Mouse (Mus musculus) heart, adult 2 months (tissue): ENCODE results near the gene Fhl1. TPM values are rescaled to one million over a fixed set of nuclear protein-coding genes. Genes with fewer than 3 reads are reported as not detected.
A peak's percentile ranks its signal among the peaks of the same experiment; 100 is the strongest.

Experiments
- DNase-seq, 2 experiments: peaks; one replicate each; pipeline ENCODE4 v3.0.0; 2021
- H3K27ac ChIP-seq: fragments of 200-600 bp; 2 replicates; pipeline ENCODE4 v1.8.1; 2022
- H3K27me3 ChIP-seq: fragments of 200-500 bp; 2 replicates; pipeline ENCODE4 v1.6.1; 2012; ENCODE audit warnings: mild to moderate bottlenecking, low read length, inconsistent platforms, mixed read lengths; ENCODE audit not compliant: control insufficient read depth, insufficient read depth
- H3K36me3 ChIP-seq: fragments of 200-500 bp; 2 replicates; pipeline ENCODE4 v1.6.1; 2012; ENCODE audit warnings: low read length, inconsistent platforms; ENCODE audit not compliant: control insufficient read depth, insufficient read depth
- H3K4me1 ChIP-seq: fragments of 200-500 bp; 2 replicates; pipeline ENCODE4 v1.6.1; 2011; ENCODE audit warnings: low read length; ENCODE audit not compliant: control insufficient read depth, insufficient read depth
- H3K4me3 ChIP-seq: fragments of 200-600 bp; 2 replicates; pipeline ENCODE4 v1.8.1; 2022
- H3K79me2 ChIP-seq: fragments of 200-500 bp; replicated peaks from 2 replicates; pipeline ENCODE4 v1.6.1; 2012; ENCODE audit warnings: mild to moderate bottlenecking, inconsistent platforms, low read length, moderate library complexity, mixed read lengths; ENCODE audit not compliant: control insufficient read depth, insufficient read depth
- H3K9ac ChIP-seq: fragments of 200-500 bp; 2 replicates; pipeline ENCODE4 v1.6.1; 2012; ENCODE audit warnings: low read depth, mild to moderate bottlenecking, control low read depth, inconsistent platforms, low read length, mixed read lengths
- CTCF ChIP-seq: fragments of 200-600 bp; IDR thresholded peaks from 2 replicates; pipeline ENCODE4 v1.8.1; 2022; ENCODE audit warnings: antibody characterized with exemption, mild to moderate bottlenecking, moderate library complexity
- EP300 ChIP-seq: fragments of 200-500 bp; IDR thresholded peaks from 2 replicates; pipeline ENCODE4 v1.6.1; 2011; ENCODE audit warnings: low read depth, low read length, control low read depth; ENCODE audit not compliant: insufficient read depth
- POLR2A ChIP-seq: fragments of 200-500 bp; IDR thresholded peaks from 2 replicates; pipeline ENCODE4 v1.6.1; 2011; ENCODE audit warnings: mild to moderate bottlenecking, low read depth, low read length, control low read depth; ENCODE audit not compliant: insufficient read depth
- WGBS: fragments of 180-500 bp; shearing (Covaris S2); methylation state at CpG from one replicate; pipeline ENCODE4 v1.1.7; 2018; 5-methylcytosine and 5-hydroxymethylcytosine counted together
- intact Hi-C: fragments of 180-260 bp; cut with DNase I; formaldehyde crosslinking; loops from one replicate; pipeline ENCODE4 v1.15.1; 2025
- polyA plus RNA-seq: library from polyadenylated mRNA; depleted of rRNA; stranded (reverse); fragments of >200 nt; gene quantifications from 2 replicates; pipeline ENCODE4 v1.2.3, GENCODE M21; 2012
- total RNA-seq, 2 experiments: library from RNA; stranded (reverse); gene quantifications; 2 replicates each; pipeline ENCODE4 v1.2.3; 2021

The Fhl1 gene
- total and polyA plus RNA-seq, 3 experiments, result 111 to 140 (median 123) TPM

DNA sequence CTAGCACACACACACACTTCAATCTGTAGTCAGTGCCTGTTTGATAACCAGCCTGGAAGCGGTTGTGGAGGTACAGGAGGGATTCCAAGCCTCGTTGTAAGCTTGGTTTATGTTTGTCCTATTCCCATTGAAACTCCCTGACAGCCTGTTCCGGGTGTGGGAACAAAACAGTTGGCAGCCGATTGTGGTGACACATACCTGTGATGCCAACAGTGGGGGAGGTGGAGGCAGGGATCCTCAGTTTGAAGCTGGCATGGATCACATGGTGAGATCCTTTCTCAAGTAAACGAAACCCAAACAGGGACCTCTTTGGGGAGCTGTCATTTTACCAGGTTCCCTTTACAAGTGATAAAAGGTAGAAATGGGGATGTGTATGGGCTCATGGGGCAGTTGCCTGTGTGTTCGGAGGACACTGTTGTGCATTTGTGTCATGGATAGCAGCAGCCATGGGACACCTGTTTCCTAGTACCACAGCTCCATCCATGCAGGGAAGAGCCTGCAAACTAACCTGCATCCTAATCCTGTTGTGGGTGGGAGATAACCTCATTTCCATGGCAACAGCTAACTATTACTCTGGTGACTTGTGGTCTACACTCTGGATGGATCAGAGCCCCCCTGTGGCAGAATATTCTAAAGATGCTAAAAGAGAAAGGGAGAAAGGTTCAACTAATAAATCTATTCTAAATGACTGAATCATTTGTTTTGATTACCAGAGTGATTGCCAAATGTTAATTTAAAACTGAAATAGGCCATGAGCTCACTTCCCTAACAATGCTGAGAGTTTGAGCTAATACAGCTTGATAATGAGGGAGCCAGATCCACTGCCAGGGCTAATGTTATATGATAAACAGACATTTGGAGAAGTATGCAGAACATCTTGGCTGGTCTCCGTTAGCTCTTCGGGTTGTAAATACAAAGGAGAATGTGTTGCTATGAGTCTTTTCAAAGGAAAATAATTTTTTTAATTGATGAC lies 22.0 kb downstream of the Fhl1 start:
- no peak for DNase-seq
- 54% methylated on average over 8 of the region's 8 CpGs for WGBS
- Histone ChIP-seq H3K9ac (no peak overlapping the region), H3K4me3 (no peak overlapping the region), H3K27me3 (no peaks in the 10 kb centered on the region), H3K36me3 (no peaks in the 10 kb centered on the region; the same call in none of the 2 replicates), H3K27ac (no peak overlapping the region), H3K79me2 (no peaks in the 10 kb centered on the region), H3K4me1 (peaks cover 2% of the 10 kb centered on the region)
- no peak for TF ChIP-seq POLR2A
- no peak for TF ChIP-seq CTCF
- no peak for TF ChIP-seq EP300
- intact Hi-C loops, result loop anchor here (2.0 kb wide), 1 partner anchor 85 kb away; no protein-coding TSS in a partner anchor

DNA sequence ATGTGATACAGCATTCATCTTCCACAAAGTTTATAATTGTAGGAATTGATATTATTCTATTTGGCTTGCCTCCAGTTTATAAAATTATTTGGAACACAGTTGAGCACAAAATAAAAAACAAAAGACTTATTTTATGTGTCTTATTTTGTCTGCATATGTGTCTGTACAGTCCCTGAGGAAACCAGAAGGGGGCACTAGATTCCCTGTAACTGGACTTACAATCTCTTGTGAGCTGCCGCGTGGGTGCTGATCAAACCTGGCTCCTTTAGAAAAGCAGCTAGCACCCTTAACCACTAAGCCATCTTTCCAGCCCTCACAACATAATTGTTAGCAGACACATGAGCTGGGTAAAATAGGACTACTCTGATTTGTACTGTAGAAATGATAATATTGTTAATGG lies 24.1 kb downstream of the Fhl1 start:
- no peak for DNase-seq
- Histone ChIP-seq H3K79me2 (no peaks in the 10 kb centered on the region), H3K36me3 (no peaks in the 10 kb centered on the region; the same call in 1 of the 2 replicates), H3K9ac (no peak overlapping the region), H3K4me3 (no peak overlapping the region), H3K27ac (no peak overlapping the region), H3K4me1 (peaks cover 2% of the 10 kb centered on the region), H3K27me3 (no peaks in the 10 kb centered on the region)
- intact Hi-C loops, result loop anchor here (1.0 to 5.0 kb wide), 4 partner anchors 36 to 512 kb away; no protein-coding TSS in a partner anchor
- TF ChIP-seq CTCF (peak; percentile 83), EP300 (no peak)
- 28% methylated on average over 2 of the region's 2 CpGs for WGBS

DNA sequence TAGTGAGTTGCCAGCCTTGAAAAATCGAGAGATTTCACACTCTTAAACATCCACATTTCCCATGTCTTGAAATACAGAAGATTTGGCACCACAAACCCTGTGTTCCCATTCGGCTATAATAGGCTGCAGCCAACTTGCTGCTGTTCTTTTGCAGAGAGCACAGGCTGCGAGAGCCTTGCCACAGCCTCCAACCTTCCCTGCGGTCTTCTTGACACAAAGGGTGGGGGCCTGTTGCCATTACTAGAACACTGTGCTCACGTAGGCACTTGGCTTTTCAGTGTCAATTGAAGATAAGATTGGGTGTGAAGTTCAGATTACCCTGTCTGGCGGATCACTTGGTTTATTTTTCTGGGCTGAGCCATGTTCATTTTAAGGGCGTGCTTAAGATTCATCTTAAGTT lies 24.8 kb downstream of the Fhl1 start:
- intact Hi-C loops, result loop anchor here (2.0 to 5.0 kb wide), 2 partner anchors 106 to 511 kb away; no protein-coding TSS in a partner anchor
- WGBS, result 54% methylated on average over 7 of the region's 7 CpGs
- no peak overlapping the region for H3K27ac ChIP-seq

DNA sequence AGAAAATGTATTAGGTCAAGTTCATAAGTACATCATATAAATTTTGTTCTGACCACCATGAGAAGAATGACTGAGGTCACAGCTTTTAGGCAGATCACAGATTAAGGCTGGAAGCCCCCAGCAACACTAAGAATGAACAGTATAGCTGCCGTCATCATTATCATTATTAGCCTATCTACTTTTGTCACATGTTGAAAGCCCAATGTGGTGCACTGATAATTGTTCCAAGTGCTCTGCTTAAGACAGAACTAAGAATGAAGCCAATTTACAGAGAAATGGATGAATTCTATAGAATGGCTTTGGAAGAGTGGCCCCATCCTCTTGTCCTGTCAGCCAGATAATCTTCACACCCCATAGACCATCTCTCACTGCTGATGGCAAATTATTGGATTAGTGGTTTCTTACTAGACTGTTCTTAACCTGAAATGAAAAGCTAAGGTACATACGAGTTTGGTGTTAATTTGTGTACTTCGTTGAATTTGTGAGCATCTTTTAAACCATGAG lies 28.7 kb downstream of the Fhl1 start:
- intact Hi-C loops, result no loop called here
- DNase-seq, result no peak
- H3K79me2 ChIP-seq, result no peaks in the 10 kb centered on the region
- no peaks in the 10 kb centered on the region for H3K27me3 ChIP-seq
- no peak overlapping the region for H3K9ac ChIP-seq
- H3K36me3 ChIP-seq, result no peaks in the 10 kb centered on the region
- no peak overlapping the region for H3K27ac ChIP-seq
- no peak overlapping the region for H3K4me3 ChIP-seq
- no peak for TF ChIP-seq EP300
- TF ChIP-seq POLR2A, result no peak
- TF ChIP-seq CTCF, result no peak
- H3K4me1 ChIP-seq, result no peaks in the 10 kb centered on the region; the same call in 1 of the 2 replicates
- WGBS, result 74% methylated on average over 3 of the region's 3 CpGs

More for the DNA sequence above, 24.8 kb downstream of the Fhl1 start:
- Histone ChIP-seq H3K27me3 (no peaks in the 10 kb centered on the region), H3K4me1 (peaks cover 2% of the 10 kb centered on the region), H3K4me3 (no peak overlapping the region), H3K79me2 (no peaks in the 10 kb centered on the region), H3K9ac (no peak overlapping the region), H3K36me3 (no peaks in the 10 kb centered on the region; the same call in 1 of the 2 replicates)
- TF ChIP-seq EP300, result no peak
- TF ChIP-seq CTCF, result no peak
- no peak for DNase-seq

DNA sequence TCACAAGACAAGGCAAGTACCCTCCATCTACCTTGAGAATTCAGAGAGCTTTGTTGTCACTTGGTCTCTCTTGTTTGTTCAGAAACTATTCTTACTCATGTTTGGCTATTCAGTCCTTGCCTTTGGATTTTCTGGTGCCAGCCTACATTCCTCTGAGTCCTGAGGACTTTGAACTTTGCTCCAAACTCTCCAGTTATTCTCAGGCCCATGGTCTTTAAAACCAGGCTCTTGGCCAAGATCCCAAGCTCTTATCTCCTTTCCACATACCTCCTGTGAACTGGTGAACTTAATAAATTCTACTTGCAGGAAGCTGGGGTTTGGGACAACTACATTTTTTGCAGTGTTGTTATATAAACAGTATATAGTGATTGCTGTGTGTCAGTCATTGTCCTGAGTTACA lies 38.3 kb downstream of the Fhl1 start:
- Histone ChIP-seq H3K4me1 (no peaks in the 10 kb centered on the region; the same call in 1 of the 2 replicates), H3K27me3 (no peaks in the 10 kb centered on the region), H3K79me2 (no peaks in the 10 kb centered on the region), H3K36me3 (no peaks in the 10 kb centered on the region; the same call in 1 of the 2 replicates), H3K4me3 (no peak overlapping the region), H3K9ac (no peak overlapping the region), H3K27ac (no peak overlapping the region; the same call in 1 of the 2 replicates)
- intact Hi-C loops, result no loop called here
- DNase-seq, result no peak
- TF ChIP-seq POLR2A (no peak), CTCF (no peak), EP300 (no peak)

DNA sequence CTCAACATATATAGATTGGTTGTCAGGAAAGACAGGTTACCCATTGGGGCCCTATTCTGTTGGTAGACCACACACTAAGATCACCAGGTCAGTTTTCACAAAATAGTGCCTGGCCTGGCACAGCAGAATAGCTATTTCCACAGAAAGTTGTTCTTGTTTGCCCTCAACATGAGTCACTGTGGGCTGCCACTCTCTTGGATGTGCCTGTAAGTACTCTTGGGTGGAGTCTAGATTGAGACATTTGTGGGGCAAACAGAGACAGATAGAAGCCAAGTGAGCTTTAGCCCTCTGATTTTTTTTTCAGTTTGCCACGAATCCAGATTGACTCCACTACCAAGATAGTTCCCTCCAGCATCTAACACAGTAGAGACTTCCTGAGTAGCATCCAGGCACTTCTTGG lies 40.2 kb downstream of the Fhl1 start:
- H3K4me1 ChIP-seq, result no peaks in the 10 kb centered on the region; the same call in 1 of the 2 replicates
- DNase-seq, result no peak
- no peak overlapping the region for H3K9ac ChIP-seq
- H3K27ac ChIP-seq, result no peak overlapping the region
- intact Hi-C loops, result no loop called here
- H3K4me3 ChIP-seq, result no peak overlapping the region
- TF ChIP-seq POLR2A (no peak), CTCF (no peak), EP300 (no peak)
- H3K36me3 ChIP-seq, result no peaks in the 10 kb centered on the region; the same call in 1 of the 2 replicates
- no peaks in the 10 kb centered on the region for H3K79me2 ChIP-seq
- no peaks in the 10 kb centered on the region for H3K27me3 ChIP-seq
- 47% methylated on average over 1 of the region's 1 CpGs for WGBS
